Mouse (Mus musculus): ENCODE data around the gene 4930507D05Rik.

GRCm38 (mm10) chr10:62450280-62450640 is 971 bp downstream of the 4930507D05Rik start:
- TF ChIP-seq CTCF (IDR thresholded peaks at IDR 0.05; ENCODE audit: control insufficient read depth, insufficient read depth, low read length): no peak
- TF ChIP-seq POLR2A (IDR thresholded peaks at IDR 0.05; ENCODE audit: borderline replicate concordance, control insufficient read depth, low read depth, low read length): no peak

All from bone marrow, adult 2 months (tissue).